Mouse (Mus musculus) fibroblast of lung, adult 2 months (primary cell): ENCODE results near the gene Cacna2d4.
"Not testable (repeated sequence)": the region's sequence is repeated elsewhere in the genome, so short reads cannot be mapped to it uniquely, and the experiment has no call there.

ENCODE experiments used
- DNase-seq: peaks from one replicate; pipeline ENCODE4 v3.0.0-alpha.2; 2011; ENCODE audit warnings: low read depth

Cacna2d4 gene

GRCm38 (mm10) chr6:119236241-119236640 lies at the start of gene Cacna2d4:
Gene Cacna2d4, plus strand, starts transcription at chr6:119236526.
- no peak for DNase-seq

DNA sequence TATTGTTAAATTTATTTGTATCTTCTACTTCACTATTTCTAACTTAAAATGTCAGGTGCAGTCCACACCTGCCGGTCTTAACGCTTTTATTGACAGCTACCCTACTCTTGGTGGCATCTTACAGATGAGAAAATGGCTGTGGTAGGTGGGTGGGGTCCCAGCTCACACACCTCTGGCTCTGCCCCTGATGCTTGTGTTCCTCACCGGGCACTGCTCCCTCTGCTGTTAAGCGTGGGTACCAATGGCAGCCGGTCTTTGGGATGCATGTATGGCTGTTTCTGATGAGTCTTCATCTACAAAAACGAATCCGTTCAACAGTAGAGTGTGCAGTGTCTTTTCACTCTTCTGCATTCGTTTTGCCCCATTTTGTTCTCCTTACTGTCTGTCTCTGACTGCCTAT lies 49.7 kb upstream of the Cacna2d4 start:
- no peak for DNase-seq

GRCm38 (mm10) chr6:119187631-119188030 lies 48.7 kb upstream of the Cacna2d4 start:
- no peak for DNase-seq

GRCm38 (mm10) chr6:119191478-119191877 lies 44.8 kb upstream of the Cacna2d4 start:
- no peak for DNase-seq

- no peak for DNase-seq
Observed at GRCm38 (mm10) chr6:119193571-119194154, 42.7 kb upstream of the Cacna2d4 start.

GRCm38 (mm10) chr6:119194161-119194560 lies 42.2 kb upstream of the Cacna2d4 start:
- DNase-seq = no peak

DNA sequence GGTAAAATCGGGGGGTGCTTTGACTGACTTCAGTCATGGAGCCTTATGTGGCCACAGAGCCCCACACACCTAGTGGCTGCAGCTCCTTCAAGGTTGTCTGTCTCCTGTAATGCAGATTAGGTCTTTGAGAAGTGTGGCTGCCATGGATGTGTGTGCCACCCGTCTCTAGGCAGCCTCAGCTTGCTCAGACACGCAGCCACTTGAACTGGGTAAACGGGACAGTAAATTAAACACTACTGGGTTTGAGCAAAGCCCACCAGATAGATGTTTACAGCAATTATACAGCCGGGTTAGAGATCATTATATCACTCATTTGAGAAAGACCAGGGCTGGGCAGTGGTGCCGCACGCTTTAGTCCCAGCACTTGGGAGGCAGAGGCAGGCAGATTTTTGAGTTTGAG lies 41.7 kb upstream of the Cacna2d4 start:
- no peak for DNase-seq

GRCm38 (mm10) chr6:119196382-119197305 lies 39.7 kb upstream of the Cacna2d4 start, which contains the start of gene Cacna1c:
Gene Cacna1c, minus strand, starts transcription at chr6:119196418.
- no peak for DNase-seq

DNA sequence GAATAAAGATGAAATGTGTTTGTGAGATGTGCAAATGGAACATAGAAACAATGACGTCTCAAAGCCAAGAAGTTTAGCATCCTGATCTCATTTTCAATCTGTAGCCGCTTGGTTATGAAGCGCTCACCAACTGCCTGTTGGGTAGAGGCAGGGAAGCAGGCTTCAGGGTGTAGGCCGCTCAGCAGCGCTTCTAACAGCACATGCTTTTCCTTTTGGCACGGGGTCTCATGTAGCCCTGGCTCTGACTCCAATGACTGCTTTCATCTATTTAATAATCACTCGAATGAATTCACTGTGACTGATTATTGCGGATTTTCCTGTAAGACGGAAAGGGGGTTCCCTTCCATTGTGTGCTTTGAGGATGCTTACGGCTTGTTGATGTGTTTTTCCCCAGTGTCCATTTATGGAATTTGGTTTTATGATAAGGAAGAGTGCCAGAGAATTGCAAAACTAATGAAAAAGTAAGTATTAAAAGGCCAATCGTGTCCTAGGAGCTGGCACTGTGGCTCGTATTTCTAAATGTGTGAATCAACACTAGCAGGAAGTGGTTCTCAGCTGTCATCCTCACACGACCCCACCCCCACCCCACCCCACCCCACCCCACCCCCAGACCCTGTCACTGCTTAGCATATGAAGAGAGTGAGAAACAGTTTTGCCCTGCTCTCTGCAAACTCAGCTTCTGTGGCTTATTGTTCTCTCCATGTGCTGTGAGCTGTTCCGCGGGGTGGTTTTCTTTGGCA lies 37.6 kb upstream of the Cacna2d4 start:
- no peak for DNase-seq

DNA sequence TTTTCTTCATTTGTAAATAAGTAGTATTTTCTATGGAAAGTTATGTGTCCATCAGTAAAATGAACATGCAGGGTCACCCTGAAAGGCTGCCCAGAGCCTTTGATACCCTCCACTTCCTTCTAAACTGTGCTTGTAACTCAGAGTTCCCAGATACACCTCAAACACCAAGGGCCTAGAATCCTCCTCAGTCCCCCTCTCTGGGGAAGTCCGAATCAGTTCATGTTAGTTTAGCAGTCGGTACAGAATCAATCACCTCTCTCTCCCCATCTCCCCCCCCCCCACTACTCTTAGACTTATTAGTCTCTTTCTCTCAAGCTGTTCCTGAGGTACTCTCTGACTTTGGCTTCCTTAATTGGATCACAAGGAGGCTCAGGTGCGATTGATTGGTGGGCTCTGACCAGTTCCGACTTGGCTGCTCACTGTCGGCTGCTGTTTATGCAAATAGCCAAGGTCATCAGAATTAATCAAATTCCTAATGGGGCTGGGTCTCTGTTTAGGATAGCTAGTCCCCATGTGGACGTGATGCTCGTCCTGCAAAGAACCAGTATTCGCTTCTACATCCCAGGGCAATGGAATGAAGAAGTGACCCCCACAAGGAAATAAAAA lies 36.9 kb upstream of the Cacna2d4 start:
- no peak for DNase-seq

DNA sequence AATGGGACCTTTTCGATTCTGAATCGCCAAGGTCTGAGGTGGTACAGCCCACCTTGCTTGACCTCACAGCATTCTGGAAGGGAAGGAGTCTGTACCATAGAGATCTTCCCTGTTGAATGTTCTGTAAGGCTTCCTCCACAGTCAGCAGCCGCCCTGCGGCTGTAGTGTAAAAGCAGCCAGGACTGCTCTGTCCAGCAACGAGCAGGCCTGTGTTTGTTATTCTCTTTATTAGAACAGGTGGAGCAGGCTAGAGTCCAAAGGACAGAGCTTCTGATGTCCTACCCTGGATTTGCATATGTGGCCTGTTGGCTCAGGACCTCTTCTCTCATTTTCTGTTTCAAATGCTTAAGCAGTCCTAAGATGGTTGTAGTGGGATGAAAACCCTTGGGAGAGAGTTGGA lies 36.0 kb upstream of the Cacna2d4 start:
- no peak for DNase-seq

GRCm38 (mm10) chr6:119201575-119201974 lies 34.8 kb upstream of the Cacna2d4 start:
- no peak for DNase-seq

DNA sequence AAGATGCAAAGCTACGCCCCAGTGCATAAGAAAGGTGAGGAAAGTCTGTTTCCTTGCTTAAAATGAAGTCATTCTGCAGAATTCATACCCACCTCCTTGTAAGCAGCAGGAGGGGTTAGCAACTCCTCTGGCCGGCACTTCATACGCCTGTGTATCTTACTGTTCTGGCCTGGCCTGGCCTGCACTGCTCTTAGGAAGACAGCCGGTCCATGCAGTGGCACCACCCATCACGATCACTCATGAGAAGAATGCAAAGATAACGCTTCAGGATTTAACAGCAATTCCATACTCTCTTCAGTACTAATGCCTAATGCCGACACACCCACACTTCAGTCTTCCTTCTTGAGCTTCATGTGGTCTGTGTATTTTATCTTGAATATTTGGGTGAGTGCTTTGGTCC lies 32.0 kb upstream of the Cacna2d4 start:
- no peak for DNase-seq

- DNase-seq = no peak
Observed at GRCm38 (mm10) chr6:119204915-119205314, 31.4 kb upstream of the Cacna2d4 start.

GRCm38 (mm10) chr6:119206006-119206405 lies 30.3 kb upstream of the Cacna2d4 start:
- not testable (repeated sequence) for DNase-seq

GRCm38 (mm10) chr6:119213375-119213774 lies 23.0 kb upstream of the Cacna2d4 start:
- DNase-seq = no peak

GRCm38 (mm10) chr6:119214190-119214589 lies 22.1 kb upstream of the Cacna2d4 start:
- DNase-seq = no peak

DNA sequence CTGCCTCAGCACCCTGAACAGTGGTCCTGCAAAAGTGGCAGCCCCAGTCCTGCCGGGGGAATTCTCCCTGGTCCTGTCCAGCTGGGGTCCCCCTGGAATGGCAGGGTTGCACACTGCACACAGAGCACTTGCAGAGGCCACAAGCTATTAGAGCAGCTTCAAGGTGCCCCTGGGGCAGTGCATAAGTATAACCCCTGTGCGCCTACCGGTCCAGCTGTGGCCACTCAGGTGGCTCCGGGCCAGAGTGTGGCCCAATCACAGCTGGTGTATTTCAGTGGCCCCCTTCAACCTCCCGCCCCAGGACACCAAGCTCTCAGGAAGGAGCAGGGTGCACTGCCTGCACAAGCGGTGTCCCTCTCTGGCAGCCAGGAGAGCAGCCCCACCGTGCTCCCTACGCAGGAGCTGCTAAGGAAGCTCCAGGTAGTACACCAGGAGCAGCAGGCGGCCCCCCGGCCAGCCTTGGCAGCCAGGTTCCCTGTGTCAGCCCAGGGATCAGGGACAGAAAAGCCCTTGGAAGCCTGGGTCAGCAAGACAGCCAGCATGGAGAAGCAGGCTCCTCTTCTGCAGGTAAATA lies 21.2 kb upstream of the Cacna2d4 start:
- DNase-seq = no peak

DNA sequence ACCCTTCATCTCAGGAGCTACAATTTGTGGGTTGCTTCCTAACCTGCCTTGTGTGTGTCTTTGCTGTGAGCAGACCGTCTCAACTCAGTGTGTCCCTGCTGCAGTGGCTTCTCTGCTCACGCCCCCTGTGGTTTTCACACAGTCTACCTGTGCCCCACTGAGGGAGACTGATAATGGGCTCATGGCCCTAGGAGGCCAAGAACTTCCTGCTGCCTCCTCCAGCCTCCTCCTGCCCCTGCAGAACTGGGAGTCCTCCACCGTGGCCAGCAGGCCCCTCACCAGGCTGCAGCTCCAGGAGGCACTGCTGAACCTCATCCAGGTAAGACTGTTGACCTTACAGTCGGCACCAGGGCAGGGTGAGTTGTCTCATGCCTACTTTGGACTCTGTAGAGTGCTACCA lies 18.7 kb upstream of the Cacna2d4 start:
- DNase-seq = no peak

DNA sequence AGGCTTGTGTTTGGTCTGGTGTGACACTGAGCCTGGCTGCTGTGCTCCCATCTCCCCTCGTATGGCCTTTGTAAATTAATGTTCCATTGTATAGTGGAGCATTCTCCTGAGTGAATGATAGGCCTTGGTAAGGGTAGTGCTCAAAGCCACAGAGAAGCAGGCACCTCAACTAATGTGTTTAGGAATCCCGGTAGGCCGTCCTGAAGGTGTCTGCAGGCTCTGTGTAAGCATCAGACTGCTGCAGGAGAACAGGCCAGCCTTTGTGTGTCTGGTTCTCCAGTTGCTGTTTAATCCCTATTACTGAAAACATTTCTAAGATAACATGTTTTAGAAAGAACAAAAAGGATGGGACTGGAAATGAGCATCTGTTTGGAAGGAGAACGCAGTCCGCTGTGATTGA lies 17.7 kb upstream of the Cacna2d4 start:
- no peak for DNase-seq

DNA sequence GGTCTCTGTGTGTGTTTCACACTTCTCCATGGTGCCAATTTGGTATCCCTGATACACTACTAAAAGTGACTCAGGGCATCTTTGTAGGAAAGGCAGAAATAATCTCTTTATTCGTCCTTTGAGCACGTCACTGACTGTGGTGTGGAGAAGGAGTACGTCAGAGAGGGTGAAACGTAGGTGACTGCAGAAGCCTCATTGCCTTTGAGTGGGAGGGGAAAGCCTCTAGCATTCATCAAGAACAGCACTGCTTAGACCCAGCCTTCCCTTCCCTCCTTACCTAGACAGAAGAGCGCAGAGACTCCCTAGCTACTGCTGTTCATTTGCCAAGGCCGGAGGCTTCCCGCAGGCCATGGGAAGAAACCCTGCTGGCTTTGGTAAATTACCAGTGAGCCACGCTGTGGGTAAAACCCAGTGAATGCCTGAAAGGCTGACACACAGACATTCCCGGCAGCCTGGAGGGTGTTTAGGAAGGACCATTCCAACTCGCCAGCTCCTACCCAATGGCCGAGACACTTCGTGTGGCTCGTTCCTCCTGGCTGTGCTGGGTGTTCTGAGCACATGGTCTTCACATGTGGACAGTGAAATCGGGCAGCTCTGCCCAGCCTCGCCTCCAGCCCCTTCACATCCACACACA lies 17.0 kb upstream of the Cacna2d4 start:
- no peak for DNase-seq
